Mouse (Mus musculus) testis, postnatal 10 days (tissue): ENCODE data around the gene Xab2.

Experiments
- DNase-seq: peaks from one replicate; pipeline ENCODE4 v3.0.0; 2021; ENCODE audit warnings: low spot score

Xab2 gene

DNA sequence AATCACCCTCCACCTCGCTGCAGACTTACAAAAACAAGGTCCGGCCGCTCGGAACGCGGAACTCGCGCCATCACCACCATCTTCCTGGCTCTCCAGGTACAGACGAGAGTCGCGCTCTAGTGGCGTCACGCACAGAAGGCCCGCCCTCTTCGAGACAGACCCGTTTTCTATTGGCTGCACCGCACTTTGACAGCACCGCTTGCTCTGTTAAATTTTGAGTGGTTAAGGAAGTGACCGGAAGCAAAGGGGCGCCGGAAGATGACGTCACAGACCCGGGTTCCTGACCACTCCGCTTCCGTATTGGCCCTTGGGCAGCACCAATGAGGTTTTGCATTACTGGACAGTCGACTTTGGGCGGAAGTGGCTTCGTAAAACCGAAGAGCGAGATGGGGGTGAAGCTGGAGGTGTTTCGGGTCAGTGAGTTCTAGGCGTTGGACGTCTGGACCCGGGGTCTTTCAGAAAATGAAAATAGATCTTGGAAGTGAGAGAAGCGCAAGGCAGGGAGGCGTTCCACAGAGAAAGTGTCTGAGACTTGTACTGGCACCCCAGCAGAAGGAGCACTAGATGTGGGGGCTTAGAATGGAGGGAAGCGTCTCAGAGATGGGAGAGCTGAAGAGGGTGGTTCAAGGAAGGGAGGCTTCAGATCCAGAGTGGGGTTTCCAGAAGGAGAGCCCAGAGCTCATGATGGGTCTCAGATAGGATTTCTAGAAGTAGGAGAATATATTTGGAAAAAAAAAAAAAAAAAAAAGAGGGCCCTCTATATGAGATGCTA is at the start of gene Xab2, which contains the start of gene Pet100:
Gene Xab2, minus strand, starts transcription at position 118 of the 772 bp plus-strand sequence.
Gene Pet100, plus strand, starts transcription at position 350 of the 772 bp plus-strand sequence.
- DNase-seq, result peak; percentile 98

GRCm38 (mm10) chr8:3670388-3670787 is 49.3 kb upstream of the Xab2 start:
- DNase-seq, result no peak

- DNase-seq, result no peak
Observed at GRCm38 (mm10) chr8:3665507-3665906, 44.4 kb upstream of the Xab2 start, which contains the start of gene Mcemp1. Gene Mcemp1, plus strand, starts transcription at chr8:3665754.

- DNase-seq, result no peak
Observed at GRCm38 (mm10) chr8:3664405-3664804, 43.3 kb upstream of the Xab2 start.

DNA sequence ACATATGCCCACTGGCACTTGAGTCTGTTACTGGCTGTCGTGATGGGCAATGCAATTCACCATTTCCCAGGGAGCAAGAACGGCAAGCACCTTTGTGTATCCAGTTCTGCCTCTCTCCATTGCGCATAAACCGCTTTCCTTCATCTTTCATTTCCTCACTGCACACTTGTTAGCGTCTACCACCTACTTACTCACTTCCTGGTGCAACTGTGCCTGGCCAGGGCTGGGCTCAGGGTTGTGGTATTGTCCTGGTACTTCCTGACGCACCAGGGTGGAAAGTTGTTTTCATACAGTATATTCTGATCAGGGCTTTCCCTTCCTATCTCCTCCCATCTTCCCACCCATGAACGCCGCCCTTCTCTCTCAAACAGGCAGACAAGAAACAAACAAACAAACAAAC is 39.8 kb upstream of the Xab2 start:
- no peak for DNase-seq

- peak; percentile 58 for DNase-seq
Observed at GRCm38 (mm10) chr8:3656725-3657381, 35.7 kb upstream of the Xab2 start.

GRCm38 (mm10) chr8:3655526-3655925 is 34.4 kb upstream of the Xab2 start, which contains the start of gene Retn:
Gene Retn, plus strand, starts transcription at chr8:3655770.
- DNase-seq, result no peak

DNA sequence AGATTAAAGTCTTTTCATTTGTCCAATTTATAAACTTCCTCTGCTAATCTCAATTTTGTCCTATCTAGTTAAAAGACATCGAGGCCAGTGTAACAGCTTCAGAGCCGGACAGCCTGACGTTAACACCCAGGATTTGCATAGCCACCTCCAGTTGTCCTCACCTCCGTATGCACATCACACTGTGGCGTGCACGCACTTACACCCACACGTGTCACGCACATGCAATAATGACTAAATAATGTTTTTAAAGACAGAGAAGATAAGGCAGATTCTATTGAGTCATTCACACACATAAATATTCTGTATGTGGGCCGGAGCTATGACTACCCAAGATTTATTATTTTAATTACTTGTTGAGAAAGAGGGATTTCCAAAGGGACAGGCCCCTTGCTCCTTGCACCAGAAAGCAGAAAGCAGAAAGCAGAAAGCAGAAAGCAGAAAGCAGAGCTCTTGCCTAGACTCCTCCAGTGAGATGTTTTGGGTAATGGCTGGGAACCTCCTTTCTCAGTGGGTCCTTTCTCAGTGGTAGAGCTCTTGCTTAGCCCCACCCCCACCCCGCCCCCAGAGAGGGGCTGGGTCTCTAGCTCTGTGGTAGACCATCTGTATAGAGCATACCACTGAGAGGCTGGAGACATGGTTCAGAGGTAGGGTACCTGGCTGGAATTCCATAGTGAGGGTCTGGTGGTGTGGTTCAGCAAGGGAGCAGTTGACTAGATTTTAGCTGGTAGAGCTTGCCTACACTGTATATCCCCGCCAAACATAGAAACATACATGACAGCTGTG is 33.8 kb upstream of the Xab2 start:
- DNase-seq, result no peak

GRCm38 (mm10) chr8:3652845-3653244 is 31.7 kb upstream of the Xab2 start:
- no peak for DNase-seq

DNA sequence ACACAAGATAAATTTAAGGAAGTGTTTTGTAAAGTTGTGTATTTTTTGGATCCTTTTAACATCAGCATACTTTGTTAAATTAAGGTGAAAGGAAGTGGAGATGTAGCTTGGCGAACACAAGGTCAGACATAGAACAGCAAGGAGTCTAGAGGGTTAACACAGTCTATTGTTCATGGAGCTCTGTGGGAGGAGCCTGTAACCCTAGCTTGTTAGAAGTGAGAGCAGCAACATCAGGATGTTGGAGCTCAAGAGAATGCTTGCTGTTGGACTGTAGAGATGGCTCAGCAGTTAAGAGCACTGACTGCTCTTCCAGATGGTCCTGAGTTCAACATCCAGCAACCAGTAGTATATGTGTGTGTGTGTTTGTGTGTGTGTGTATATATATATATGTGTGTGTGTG is 27.9 kb upstream of the Xab2 start:
- DNase-seq, result no peak

DNA sequence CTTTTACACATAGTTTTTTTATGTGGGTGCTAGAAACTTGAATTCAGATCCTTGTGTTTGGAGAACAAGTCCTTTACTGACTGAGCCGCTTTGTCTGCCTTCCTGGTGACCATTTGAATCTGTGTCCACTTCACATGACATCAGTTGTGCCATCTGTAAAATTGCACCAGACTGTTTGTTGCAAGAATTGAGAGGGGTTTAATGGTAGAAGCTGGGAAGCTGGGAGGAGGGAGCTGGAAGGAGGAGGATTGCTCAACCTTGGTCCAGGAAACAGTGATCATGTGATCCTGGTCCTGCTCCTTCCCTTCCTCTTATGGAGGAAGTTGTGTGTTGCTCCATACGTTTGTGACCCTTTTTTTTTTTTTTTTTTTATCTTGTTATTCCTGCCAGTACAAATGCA is 27.2 kb upstream of the Xab2 start:
- DNase-seq, result no peak

DNA sequence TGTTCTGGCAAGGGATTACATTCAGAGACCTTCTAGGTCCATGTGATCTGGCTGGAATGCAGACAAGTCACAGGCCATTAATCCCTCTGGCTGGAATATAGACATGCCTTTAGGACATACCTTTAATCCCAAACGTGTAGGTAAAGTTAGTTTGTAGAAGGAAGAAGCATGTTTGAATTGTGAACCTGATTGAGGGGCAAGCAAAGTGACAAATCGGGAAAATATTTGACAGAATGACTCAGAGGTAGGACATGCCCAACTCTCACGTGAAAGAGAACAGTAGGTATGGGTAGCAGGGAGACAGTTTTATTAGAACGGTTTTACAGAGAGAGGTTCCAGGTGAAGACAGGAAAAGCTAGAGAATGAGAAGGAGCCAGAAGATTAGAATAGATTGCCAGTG is 26.4 kb upstream of the Xab2 start:
- no peak for DNase-seq

- no peak for DNase-seq
Observed at GRCm38 (mm10) chr8:3646824-3647531, 25.9 kb upstream of the Xab2 start.

- peak; percentile 58 for DNase-seq
Observed at GRCm38 (mm10) chr8:3645804-3646203, 24.7 kb upstream of the Xab2 start.

GRCm38 (mm10) chr8:3631478-3631875 is 10.4 kb upstream of the Xab2 start:
- peak; percentile 57 for DNase-seq

- peak; percentile 88 for DNase-seq
Observed at GRCm38 (mm10) chr8:3630647-3631477, 9.7 kb upstream of the Xab2 start, which contains the start of gene Stxbp2. Gene Stxbp2, plus strand, starts transcription at chr8:3630955.

- peak; percentile 51 for DNase-seq
Observed at GRCm38 (mm10) chr8:3628014-3628413, 6.9 kb upstream of the Xab2 start.

GRCm38 (mm10) chr8:3626971-3627370 is 5.9 kb upstream of the Xab2 start:
- no peak for DNase-seq

GRCm38 (mm10) chr8:3625445-3625844 is 4.3 kb upstream of the Xab2 start, which contains the start of gene Pcp2:
Gene Pcp2, minus strand, starts transcription at chr8:3625545.
- peak; percentile 29 for DNase-seq

DNA sequence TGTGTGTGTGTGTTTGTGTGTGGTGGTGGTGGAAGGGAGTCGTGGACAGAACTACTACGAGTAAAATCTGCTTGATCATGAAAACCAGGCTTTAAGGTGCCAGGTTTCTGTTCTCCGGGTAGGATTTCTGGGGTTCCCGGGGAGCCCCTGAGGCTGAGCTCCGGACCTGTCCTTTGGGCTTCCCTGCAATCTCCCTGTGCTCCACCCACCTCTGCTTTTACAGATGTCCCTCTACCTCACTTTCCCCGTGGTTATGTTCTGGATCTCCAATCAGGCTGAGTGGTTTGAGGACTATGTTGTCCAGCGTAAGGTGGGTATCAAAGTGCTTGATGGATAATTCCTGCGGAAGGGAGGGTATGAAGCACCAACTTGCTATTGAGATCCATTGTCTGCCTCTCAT is 1.0 kb upstream of the Xab2 start:
- DNase-seq, result peak; percentile 36

- DNase-seq, result peak; percentile 43
Observed at GRCm38 (mm10) chr8:3609816-3610150, 11.3 kb downstream of the Xab2 start.
